ENCODE assay signal across 14 mouse cellular contexts in the genomic region with DNA sequence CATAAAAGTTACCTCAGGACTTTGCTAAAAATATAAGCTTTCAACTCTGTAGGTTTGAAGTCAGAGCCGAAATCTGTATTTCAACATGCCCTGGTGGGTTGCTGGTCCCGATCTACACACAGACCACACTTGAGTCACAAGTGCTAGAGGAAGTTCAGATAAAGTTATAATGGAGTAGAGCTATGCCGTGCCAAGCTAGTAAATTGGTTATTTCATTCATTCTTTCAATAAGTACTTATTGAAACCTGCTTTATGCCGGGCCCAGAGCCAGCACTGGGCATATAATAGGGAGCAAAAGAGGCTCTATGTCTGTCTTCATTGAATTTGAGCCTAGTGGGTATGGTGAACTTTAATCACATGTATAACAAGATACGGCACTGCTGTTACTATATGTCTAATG.
"Had no signal": no experiment of that assay in that cellular context is flagged by ENCODE, and none has a peak within 500 bp of the region (broad histone marks: within the 10 kb centered on the region; RNA-seq: fewer than 3 reads in every experiment).

No protein-coding gene starts in this region.

- H3K27me3 ChIP-seq: megakaryocyte, embryonic 14.5 days; midbrain, embryonic 12.5 days; neural tube, embryonic 12.5 days; stomach, embryonic 15.5 days had no signal

- H3K9ac ChIP-seq: lung, embryonic 14.5 days; midbrain, embryonic 12.5 days; neural tube, embryonic 12.5 days; stomach, embryonic 15.5 days had no signal

- H3K9me3 ChIP-seq: midbrain, embryonic 12.5 days; neural tube, embryonic 12.5 days; stomach, embryonic 15.5 days had no signal

- H3K36me3 ChIP-seq: midbrain, embryonic 12.5 days; neural tube, embryonic 12.5 days; stomach, embryonic 15.5 days had no signal

- DNase-seq: lung, adult 18-20 months; lung, embryonic 14.5 days; lung, postnatal 10 days; lung, postnatal 4 days; midbrain, embryonic 14.5 days; right cerebral cortex, postnatal 14 days; thymus, adult 2 months; thymus, postnatal 25 days; thymus, postnatal 4 days had no signal

- H3K4me1 ChIP-seq: megakaryocyte, embryonic 14.5 days had no signal

- H3K4me2 ChIP-seq: lung, embryonic 14.5 days; midbrain, embryonic 12.5 days; neural tube, embryonic 12.5 days; stomach, embryonic 15.5 days had no signal

- H3K4me3 ChIP-seq: megakaryocyte, embryonic 14.5 days; midbrain, embryonic 12.5 days; neural tube, embryonic 12.5 days; stomach, embryonic 15.5 days had no signal

- H3K27ac ChIP-seq: midbrain, embryonic 12.5 days; neural tube, embryonic 12.5 days; stomach, embryonic 15.5 days; stomach, postnatal 0 days had no signal
